Mouse (Mus musculus) NIH3T3 (cell line): ENCODE measurements around the gene Il18.
"Not testable (repeated sequence)": the region's sequence is repeated elsewhere in the genome, so short reads cannot be mapped to it uniquely, and the experiment has no call there.

Experiments used
- DNase-seq: peaks from one replicate; pipeline ENCODE4 v3.0.0-alpha.2; 2012; ENCODE audit warnings: low read depth

The Il18 gene

DNA sequence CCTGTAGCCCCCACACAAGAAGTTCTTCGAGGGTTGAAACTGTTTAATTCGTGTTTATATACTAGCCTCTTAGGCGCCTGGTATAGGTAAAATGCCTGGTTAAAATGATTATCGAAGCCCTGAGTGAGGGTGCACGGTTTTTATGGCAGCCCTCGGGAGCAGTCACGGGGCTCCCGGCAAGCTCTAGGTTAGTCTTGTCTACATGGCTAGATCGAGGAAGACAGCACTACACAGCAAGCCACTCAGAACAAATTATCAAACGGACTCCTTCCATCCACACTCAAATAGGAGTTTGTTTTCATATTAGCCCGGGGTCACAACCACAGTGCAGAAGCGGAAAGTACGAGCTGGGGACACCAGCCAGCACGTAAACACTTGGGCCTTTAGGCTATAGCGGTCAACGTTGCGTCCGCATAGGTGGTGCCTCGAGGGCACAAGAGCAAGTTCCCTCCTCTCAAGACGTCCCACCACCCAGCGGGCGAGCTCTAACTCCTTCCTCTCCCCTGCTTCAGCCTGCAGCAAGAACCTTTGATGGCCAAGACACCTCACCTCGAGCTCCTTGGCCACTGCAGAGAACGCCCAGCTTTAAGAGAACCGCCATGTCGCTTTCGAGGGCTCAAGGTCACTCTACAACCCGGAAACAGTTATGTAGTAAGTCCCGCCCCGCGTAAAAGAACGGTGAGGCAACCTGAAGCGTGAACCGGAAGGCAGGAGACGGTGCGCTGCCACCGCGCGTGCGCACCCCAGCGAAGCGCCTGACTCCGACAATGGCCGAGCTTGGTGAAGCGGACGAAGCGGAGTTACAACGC lies 48.8 kb downstream of the Il18 start, which contains the start of the genes Sdhd and Timm8b:
Gene Sdhd, minus strand, starts transcription at position 624 of the 809 bp plus-strand sequence.
Gene Timm8b, plus strand, starts transcription at position 722 of the 809 bp plus-strand sequence.
- DNase-seq = peak; percentile 95

DNA sequence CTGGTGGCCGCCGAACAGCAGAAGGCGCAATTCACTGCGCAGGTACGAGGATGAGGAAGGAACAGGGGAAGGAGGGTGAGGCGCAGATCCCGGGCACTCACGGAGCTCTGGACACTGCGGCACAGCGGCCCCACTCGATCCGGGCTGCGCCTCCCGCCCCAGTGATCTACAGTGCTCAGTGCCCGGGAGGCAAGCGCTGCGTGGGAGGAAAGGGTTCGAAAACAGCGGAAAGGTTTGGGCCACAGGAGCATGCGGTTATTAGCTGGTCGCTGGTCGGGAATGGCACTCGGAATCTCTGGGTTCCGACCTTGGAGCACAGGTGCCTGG lies 49.3 kb downstream of the Il18 start:
- no peak for DNase-seq

DNA sequence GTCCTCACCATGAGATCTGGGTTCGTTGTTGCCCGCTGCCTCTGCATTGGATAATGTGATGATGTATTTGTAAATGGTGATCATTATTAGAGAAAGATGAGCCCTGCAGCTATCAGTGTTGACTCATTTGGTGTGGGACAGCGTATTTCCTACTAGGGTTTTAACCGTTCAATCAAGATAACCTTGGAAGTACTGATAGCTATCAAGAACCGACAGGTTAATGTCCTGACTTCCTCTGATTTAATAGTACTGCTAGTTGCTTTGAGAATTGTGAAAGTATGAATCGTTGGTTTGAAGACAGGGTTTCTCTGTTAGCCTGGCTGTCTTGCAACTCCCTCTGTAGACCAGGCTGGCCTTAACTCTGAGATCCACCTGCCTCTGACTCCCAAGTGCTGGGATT lies 49.7 kb downstream of the Il18 start:
- DNase-seq = peak; percentile 14

DNA sequence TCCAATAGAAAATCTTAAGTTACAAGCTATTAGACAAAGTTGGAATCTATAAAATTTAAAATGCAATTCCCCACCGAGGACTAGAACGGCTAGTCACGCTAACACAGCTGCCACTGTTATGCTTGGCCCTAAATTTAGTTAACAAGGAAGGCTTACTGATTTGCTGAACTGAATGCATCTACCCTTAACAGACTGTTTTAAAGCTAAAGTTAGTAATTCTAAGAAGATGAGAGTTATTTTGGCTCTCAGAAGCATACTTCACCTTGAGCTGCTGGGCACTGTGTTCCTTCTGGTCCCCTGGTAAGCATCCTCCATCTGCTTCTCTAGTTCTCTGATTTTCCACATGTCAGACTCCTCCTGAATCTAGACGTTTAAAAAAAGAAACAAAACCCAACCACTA lies 57.5 kb downstream of the Il18 start:
- no peak for DNase-seq

DNA sequence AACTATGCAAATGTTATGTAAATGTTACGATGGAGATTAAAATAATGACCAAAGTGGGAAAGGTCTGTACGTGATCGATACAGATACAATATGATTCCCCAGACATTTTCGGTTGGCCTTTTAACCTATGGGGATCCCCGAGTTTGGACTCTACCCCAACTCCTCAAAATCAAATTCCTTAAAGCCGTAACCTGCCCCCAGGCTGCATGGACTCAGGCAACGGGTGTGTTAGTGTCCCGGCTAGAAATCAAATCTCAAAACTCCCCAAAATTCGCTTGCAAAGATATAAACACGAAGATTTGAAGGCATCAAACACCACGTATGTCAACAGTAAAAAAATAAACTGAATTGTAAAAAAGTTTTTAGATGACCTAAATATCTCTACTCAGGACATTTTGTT lies 61.5 kb downstream of the Il18 start:
- no peak for DNase-seq

DNA sequence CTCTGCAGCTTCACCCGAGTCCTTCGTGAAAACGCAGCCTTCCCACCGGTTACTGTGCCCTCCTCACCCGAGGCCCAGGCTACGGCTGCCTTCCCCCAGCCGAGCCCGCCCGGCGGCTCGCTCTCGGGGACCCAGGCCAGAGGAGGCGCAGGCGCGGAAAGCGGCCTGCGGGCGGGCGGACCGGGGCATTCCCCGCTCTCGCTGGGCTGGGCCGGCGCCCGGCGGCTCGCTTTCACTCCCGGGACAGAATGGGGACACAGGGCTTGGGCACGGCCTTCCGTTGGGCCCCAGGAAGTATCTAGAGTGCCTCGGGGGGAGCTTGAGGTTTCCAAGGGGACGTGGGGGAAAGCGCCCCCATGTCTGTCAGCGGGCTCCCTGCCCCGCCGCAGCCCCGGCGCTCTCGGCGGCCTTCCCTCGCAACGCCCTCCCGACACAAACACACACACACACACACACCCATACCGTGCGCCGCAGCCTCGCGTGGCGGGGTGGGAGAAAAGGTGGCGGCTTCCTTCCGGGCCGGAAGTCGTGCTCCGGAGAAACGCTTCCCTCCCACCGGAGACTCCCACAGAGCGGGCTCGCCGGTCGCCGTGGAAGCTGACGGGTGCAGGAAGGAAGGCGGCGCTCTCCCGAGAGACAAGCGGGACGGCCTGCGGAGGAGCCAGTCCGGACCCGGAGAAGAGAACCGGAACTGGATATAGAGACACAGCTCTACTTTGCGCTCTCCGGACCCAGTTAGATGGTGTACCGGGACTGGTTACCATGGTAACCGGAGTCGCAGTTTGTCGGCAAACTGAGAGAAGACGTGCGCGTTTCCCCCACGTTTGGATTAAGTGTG lies 62.4 kb downstream of the Il18 start, which contains the start of the genes Pih1d2 and Nkapd1:
Gene Pih1d2, plus strand, starts transcription at position 556 of the 838 bp plus-strand sequence.
Gene Nkapd1, minus strand, starts transcription at position 699 of the 838 bp plus-strand sequence.
- DNase-seq = peak; percentile 93

DNA sequence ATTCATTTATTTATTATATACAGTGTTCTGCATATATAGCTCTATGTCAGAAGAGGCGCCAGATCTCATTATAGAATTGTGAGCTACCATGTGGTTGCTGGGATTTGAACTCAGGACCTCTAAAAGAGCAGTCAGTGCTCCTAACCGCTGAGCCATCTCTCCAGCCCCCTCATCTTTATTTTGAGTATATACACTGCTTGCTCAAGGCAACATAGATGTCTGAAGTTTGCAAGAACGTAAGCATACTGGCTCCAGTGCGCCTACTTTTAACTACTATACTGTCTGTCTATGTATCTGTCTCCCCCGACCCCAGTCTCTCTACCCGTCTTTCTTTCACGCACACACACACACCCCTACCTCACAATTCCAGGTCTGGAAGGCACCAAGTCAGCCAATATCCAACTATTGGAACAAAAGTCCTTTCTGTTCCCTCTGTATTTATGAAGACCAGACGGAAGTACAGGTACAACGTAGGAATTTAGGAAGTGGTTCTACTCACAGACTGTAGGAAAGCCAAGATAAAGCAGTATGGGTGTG lies 63.2 kb downstream of the Il18 start:
- no peak for DNase-seq

DNA sequence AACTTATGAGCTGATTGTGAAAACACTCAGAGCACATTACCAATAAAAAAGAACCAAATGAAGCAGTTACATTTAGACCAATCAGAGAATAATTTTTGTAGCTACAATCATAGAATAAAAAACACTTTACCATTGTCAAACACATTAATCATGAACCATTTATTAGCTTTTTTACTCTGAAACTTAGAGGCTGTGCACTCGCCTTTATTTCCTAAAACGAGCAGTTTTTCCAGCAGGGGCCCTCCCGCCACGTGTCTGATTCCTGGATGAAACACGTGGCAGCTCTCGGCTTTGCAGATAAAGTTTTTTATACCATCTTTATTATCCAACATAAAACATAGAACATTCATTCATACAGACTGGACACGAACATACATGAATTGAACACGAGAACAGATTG lies 76.3 kb downstream of the Il18 start:
- not testable (repeated sequence) for DNase-seq
